Mouse (Mus musculus) gastrocnemius, adult 2 months (tissue): ENCODE data around the gene Rsbn1. TPM values are rescaled to one million over a fixed set of nuclear protein-coding genes. Genes with fewer than 3 reads are reported as not detected.
A peak's percentile ranks its signal among the peaks of the same experiment; 100 is the strongest.

Experiments
- DNase-seq: peaks from one replicate; pipeline ENCODE4 v3.0.0; 2022
- H3K27ac ChIP-seq: fragments of 200-600 bp; 2 replicates; pipeline ENCODE4 v1.8.1; 2022; ENCODE audit warnings: mild to moderate bottlenecking
- H3K4me3 ChIP-seq: fragments of 200-600 bp; 2 replicates; pipeline ENCODE4 v1.8.1; 2022; ENCODE audit warnings: mild to moderate bottlenecking, moderate library complexity
- CTCF ChIP-seq: fragments of 200-600 bp; IDR thresholded peaks from 2 replicates; pipeline ENCODE4 v1.8.1; 2022; ENCODE audit warnings: antibody characterized with exemption, mild to moderate bottlenecking, moderate library complexity
- intact Hi-C: fragments of 180-260 bp; cut with DNase I; formaldehyde crosslinking; loops from one replicate; pipeline ENCODE4 v1.15.1; 2025
- long read RNA-seq, 2 experiments: library from polyadenylated mRNA; stranded (forward); transcript quantifications; one replicate each; pipeline ENCODE4 v2.0.0; 2021
- total RNA-seq, 2 experiments: library from RNA; stranded (reverse); gene quantifications; 2 replicates each; pipeline ENCODE4 v1.2.3; 2021

Rsbn1 gene
- total RNA-seq, result 1 to 10 TPM; 7.4 to 8.1 TPM
- long read RNA-seq, experiment 1, full-length matches to known transcripts, result 7 of 7 reads
- long read RNA-seq, experiment 1, partial matches to known transcripts, result 0 of 7 reads
- long read RNA-seq, experiment 1, other reads (novel, unspliced or antisense), result 0 of 7 reads
- long read RNA-seq, experiment 2, full-length matches to known transcripts, result 8 of 13 reads
- long read RNA-seq, experiment 2, partial matches to known transcripts, result 1 of 13 reads
- long read RNA-seq, experiment 2, other reads (novel, unspliced or antisense), result 4 of 13 reads

DNA sequence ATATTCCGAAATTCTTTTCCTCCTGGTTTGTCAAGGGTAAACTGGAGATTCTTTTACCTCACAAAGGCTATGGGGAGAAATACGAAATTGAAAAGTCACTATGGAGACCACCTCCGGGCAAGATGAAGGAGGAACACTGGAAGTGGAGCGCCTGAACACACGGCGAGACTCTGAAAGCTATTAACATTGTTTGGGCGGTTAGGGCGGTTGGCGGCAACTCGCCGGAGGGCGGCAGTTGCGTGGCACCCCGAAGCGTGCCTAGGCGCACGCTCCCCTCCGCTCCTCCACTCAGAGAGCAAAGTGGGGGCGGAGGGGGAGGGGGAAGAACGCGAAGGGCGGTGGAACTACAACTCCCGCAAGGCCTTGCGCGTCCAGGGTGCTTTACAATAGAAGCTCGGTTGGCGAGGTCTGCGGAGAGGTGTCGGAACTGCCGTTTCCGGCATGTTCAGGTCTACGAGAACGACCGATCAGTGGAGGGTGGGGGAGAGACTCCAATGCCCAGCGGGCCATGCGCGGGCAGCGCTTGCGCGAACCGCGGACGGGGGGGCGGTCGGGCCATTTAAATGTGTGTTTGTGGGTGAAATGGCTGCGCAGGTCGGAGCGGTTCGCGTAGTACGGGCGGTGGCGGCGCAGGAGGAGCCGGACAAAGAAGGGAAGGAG lies at the start of gene Rsbn1:
Rsbn1 (plus strand) TSS at position 111 of the 660 bp plus-strand sequence.
- peak; percentile 98 for DNase-seq

GRCm38 (mm10) chr3:103864200-103864599 lies 49.7 kb upstream of the Rsbn1 start:
- intact Hi-C loops, result no loop called here
- DNase-seq, result no peak

More for the DNA sequence above, at the start of gene Rsbn1:
- intact Hi-C loops, result loop anchor here (10.0 kb wide), 1 partner anchor 531 kb away; no protein-coding TSS in a partner anchor
- Histone ChIP-seq H3K27ac (peak within 1 kb of the TSS; percentile 98), H3K4me3 (peak within 1 kb of the TSS; percentile 95)
- no peak; the same call in 1 of the 2 replicates for TF ChIP-seq CTCF

GRCm38 (mm10) chr3:103867424-103867971 lies 46.4 kb upstream of the Rsbn1 start:
- intact Hi-C loops, result no loop called here
- Histone ChIP-seq H3K4me3 (no peak overlapping the region), H3K27ac (no peak overlapping the region)
- DNase-seq, result no peak
- TF ChIP-seq CTCF, result no peak

More at GRCm38 (mm10) chr3:103864200-103864599, 49.7 kb upstream of the Rsbn1 start:
- no peak for TF ChIP-seq CTCF
- Histone ChIP-seq H3K4me3 (no peak overlapping the region), H3K27ac (no peak overlapping the region)

- DNase-seq, result no peak
- H3K27ac ChIP-seq, result no peak overlapping the region
- TF ChIP-seq CTCF, result no peak
- no peak overlapping the region for H3K4me3 ChIP-seq
- intact Hi-C loops, result no loop called here
Observed at GRCm38 (mm10) chr3:103868008-103868407, 45.9 kb upstream of the Rsbn1 start.

- Histone ChIP-seq H3K4me3 (no peak overlapping the region), H3K27ac (no peak overlapping the region)
- DNase-seq, result no peak
- intact Hi-C loops, result no loop called here
- no peak for TF ChIP-seq CTCF
Observed at GRCm38 (mm10) chr3:103872663-103873098, 41.2 kb upstream of the Rsbn1 start.

DNA sequence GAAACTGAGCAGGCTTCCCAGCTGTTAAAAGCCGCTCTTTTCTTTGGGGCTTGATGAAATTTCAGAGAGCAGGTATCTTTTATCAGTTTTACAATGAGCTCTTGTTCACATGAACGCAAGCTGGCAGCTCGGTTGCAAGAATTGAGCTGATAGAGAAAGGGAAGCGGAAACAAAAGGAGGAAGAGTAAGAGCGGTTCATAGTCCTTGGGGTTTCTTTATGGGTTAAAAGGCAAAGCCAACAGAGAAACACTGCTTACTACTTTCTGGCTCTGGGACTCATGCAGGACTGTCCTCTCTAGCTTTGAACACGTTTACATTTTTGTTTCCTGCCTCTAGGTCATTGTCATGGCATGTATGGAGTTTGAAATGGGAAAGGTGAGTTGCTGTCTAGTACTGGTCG lies 39.6 kb upstream of the Rsbn1 start:
- Histone ChIP-seq H3K27ac (no peak overlapping the region), H3K4me3 (no peak overlapping the region)
- no peak for DNase-seq
- intact Hi-C loops, result no loop called here
- TF ChIP-seq CTCF, result no peak

DNA sequence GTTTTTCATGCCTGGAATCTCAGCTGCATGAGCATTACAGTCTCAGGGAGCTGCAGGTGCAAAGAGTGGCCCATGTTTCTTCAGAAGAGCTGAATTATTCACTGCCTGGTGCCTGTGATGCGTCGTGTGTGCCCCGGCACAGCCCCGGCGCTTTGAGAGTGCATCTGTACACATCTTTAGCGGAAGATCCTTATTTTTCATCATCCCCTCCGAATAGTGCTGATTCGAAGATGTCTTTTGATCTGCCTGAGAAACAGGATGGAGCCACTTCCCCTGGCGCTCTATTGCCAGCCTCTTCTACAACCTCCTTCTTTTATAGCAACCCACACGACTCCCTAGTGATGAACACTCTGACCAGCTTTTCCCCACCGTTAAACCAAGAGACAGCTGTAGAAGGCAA lies 28.0 kb upstream of the Rsbn1 start:
- TF ChIP-seq CTCF, result no peak
- H3K27ac ChIP-seq, result no peak overlapping the region
- intact Hi-C loops, result loop anchor here (5.0 kb wide), 2 partner anchors 69 to 149 kb away; partner anchors contain the start of genes Gm10964 and Olfml3
- no peak for DNase-seq
- no peak overlapping the region for H3K4me3 ChIP-seq

DNA sequence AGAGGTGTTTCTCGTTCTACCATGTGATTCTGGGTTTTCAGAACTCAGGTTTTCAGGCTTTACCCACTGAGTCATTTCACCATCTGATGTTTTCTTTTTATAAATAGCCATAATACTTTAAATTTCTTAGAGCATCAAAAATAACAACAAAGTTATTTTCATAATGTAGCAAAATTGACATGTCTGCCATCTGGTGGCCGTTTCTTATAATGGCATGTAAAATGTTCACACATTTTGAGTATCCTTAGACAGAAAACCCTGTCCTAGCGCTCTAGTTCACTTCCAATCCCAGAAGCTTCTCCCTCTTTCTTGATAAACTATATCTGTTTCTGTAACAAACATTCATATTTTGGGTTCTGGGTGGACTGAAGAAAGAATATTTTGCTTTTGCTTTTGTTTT lies 26.3 kb upstream of the Rsbn1 start:
- peak; percentile 81 for TF ChIP-seq CTCF
- intact Hi-C loops, result loop anchor here (5.0 kb wide), 2 partner anchors 70 to 150 kb away; partner anchors contain the start of genes Gm10964 and Olfml3
- peak overlapping the region; percentile 29; the same call in 1 of the 2 replicates for H3K4me3 ChIP-seq
- H3K27ac ChIP-seq, result no peak overlapping the region
- DNase-seq, result no peak

GRCm38 (mm10) chr3:103893374-103893773 lies 20.5 kb upstream of the Rsbn1 start:
- Histone ChIP-seq H3K27ac (no peak overlapping the region), H3K4me3 (no peak overlapping the region)
- DNase-seq, result no peak
- intact Hi-C loops, result no loop called here
- TF ChIP-seq CTCF, result no peak

DNA sequence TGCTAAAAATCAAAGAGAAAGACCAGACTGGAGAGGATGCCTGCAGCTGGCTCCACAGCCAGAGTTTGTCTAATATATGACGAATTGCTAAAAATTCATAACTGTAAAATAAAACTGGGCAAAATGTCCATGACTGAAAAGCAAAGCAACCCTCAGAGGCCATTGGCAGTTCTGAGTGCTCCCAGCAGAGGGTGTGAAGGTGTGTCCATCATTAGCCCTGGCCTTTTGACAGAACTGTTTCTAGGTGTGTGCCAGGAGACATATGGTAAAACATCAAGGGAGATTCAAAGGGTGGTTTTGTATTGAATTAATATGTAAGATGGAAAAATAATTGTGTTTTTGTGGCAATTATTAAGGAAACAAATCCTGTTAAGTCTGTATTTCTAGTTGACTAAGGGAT lies 9.2 kb upstream of the Rsbn1 start:
- Histone ChIP-seq H3K27ac (no peak overlapping the region), H3K4me3 (no peak overlapping the region)
- intact Hi-C loops, result no loop called here
- TF ChIP-seq CTCF, result peak; percentile 67
- peak; percentile 43 for DNase-seq

- TF ChIP-seq CTCF, result no peak
- intact Hi-C loops, result no loop called here
- no peak overlapping the region for H3K27ac ChIP-seq
- no peak for DNase-seq
- no peak overlapping the region for H3K4me3 ChIP-seq
Observed at GRCm38 (mm10) chr3:103907335-103908030, 6.4 kb upstream of the Rsbn1 start.

- Histone ChIP-seq H3K4me3 (no peak overlapping the region), H3K27ac (no peak overlapping the region)
- intact Hi-C loops, result no loop called here
- DNase-seq, result no peak
- TF ChIP-seq CTCF, result no peak
Observed at GRCm38 (mm10) chr3:103908781-103909180, 5.1 kb upstream of the Rsbn1 start.
